In the genomic region with DNA sequence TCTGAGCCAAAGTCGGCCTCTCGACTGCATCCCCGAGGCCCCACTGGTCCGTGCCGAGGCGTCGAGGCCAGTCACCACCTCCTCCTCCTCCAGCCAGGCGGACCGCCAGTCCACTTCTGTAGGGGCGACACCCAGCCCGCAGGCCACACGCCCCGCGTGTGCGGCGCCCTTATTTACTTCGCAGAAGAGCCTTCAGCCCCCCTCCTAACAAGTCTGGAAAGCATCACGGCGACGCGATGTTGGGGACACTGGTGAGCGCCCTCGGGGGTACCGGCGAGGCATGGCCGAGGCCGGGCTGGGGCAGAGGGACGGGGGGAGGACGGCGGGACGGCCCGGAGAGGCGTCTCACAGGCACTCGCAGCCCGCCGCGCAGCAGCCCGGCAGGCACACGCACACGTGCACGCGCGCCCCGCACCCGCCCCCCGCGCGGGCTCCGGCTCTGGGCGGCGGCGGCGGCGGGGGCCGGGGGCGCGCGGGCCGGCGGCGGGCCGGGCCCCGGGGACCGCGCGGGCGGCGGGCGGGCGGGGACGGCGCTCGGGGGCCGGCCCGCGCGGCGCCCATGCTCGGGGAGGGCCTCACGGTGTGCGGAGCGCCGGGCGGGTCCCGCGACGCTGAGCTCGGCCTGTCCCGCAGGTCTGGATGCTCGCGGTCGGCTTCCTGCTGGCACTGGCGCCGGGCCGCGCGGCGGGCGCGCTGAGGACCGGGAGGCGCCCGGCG, we compare ENCODE assay signal across 9 mouse cellular contexts. TPM values are rescaled to one million over a fixed set of nuclear protein-coding genes. Genes with fewer than 3 reads are reported as not detected.
DNase-seq lines count a peak whose midpoint lies in the region; ATAC-seq and TF ChIP-seq lines count a peak whose summit lies in the region.
"Had no signal": no experiment of that assay in that cellular context is flagged by ENCODE, and none has a peak within 500 bp of the region (broad histone marks: within the 10 kb centered on the region; RNA-seq: fewer than 3 reads in every experiment).

Gene Il17d (plus strand): TSS at position 107 of the 717 bp plus-strand sequence.

- under 1% methylated on average over 48 of the region's 104 CpGs for WGBS in heart, embryonic 14.5 days

- no peak for DNase-seq in frontal cortex, postnatal 25 days (ENCODE audit: low spot score in 2 of 2)
- peak; percentile 49 for DNase-seq in MN1 (ENCODE audit: low spot score)
- peak; percentile 60 for DNase-seq in embryo, embryonic 11 days
- DNase-seq in layer of hippocampus, postnatal 25 days (ENCODE audit: extremely low spot score in 1 of 2, low spot score in 1 of 2): peak in 1 of 2 experiments; percentile 40

- peak within 1 kb of the TSS; percentile 76 for H3K9ac ChIP-seq in heart, embryonic 14.5 days (ENCODE audit: low read length)

- peak; percentile 9 for ATAC-seq in frontal cortex, adult (ENCODE audit: low TSS enrichment)
- peak; percentile 15; the same call in 1 of the 2 replicates for ATAC-seq in heart, embryonic 14.5 days (ENCODE audit: insufficient number of reproducible peaks, insufficient read depth, low FRiP score, low read depth)
- 0 out of 2 replicates have a peak, but pooled peaks have one; percentile 5 for ATAC-seq in megakaryocyte, adult 5-6 weeks (ENCODE audit: poor library complexity, severe bottlenecking)

- no peaks in the 10 kb centered on the region; the same call in 1 of the 2 replicates for H3K9me3 ChIP-seq in heart, embryonic 14.5 days (ENCODE audit: control insufficient read depth, low read length)

- H3K4me1 ChIP-seq in heart, embryonic 14.5 days (ENCODE audit: control insufficient read depth in 2 of 2, insufficient read depth in 2 of 2, low read length in 2 of 2): peaks cover 10% of the 10 kb centered on the region in 2 experiments
- peaks cover 6% of the 10 kb centered on the region for H3K4me1 ChIP-seq in testis, adult 2 months (ENCODE audit: control insufficient read depth, insufficient read depth, low read length)

- no peak within 1 kb of the TSS for H3K27ac ChIP-seq in heart, embryonic 14.5 days (replicated peaks in 1 of 2; ENCODE audit: control insufficient read depth in 1 of 2, insufficient read depth in 1 of 2, low read depth in 2 of 2, low read length in 2 of 2)
- peak within 1 kb of the TSS; percentile 68; the same call in 1 of the 2 replicates for H3K27ac ChIP-seq in testis, adult 2 months (ENCODE audit: control insufficient read depth, insufficient read depth, low read depth, low read length)

- no peak for TF ChIP-seq POLR2A in testis, adult 2 months (IDR thresholded peaks at IDR 0.05; ENCODE audit: control insufficient read depth, low read depth, low read length)

- H3K4me3 ChIP-seq in heart, embryonic 14.5 days (ENCODE audit: control insufficient read depth in 1 of 2, insufficient read depth in 1 of 2, low read depth in 1 of 2, low read length in 2 of 2): peak within 1 kb of the TSS; percentile 78 to 88
- peak within 1 kb of the TSS; percentile 85 for H3K4me3 ChIP-seq in testis, adult 2 months (ENCODE audit: control insufficient read depth, low read depth, low read length)

- peaks cover 25% of the 10 kb centered on the region for H3K27me3 ChIP-seq in heart, embryonic 14.5 days (ENCODE audit: control insufficient read depth, insufficient read depth, low read length)
- H3K27me3 ChIP-seq in testis, adult 2 months (ENCODE audit: control insufficient read depth, insufficient read depth, low read length): no peaks in the 10 kb centered on the region

- no peak for TF ChIP-seq CTCF in testis, adult 2 months (IDR thresholded peaks at IDR 0.05; ENCODE audit: control insufficient read depth, insufficient read depth, insufficient replicate concordance, low read depth, low read length)

- peak within 1 kb of the TSS; percentile 80 for H3K4me2 ChIP-seq in heart, embryonic 14.5 days (ENCODE audit: low read length)

- no peaks in the 10 kb centered on the region for H3K36me3 ChIP-seq in heart, embryonic 14.5 days (ENCODE audit: control insufficient read depth, insufficient read depth, low read length)
- H3K36me3 ChIP-seq in testis, adult 2 months (ENCODE audit: control insufficient read depth, insufficient read depth, low read length): no peaks in the 10 kb centered on the region

RNA-seq across cellular contexts. Expression of gene Il17d, which starts in this region (rescaled TPM):
- polyA plus RNA-seq in heart, embryonic 14.5 days (2014; fragmentation: Nextera tagmentation; extraction: Ambion mirVana): 0.78 and 1.0 TPM in 2 replicates
- total RNA-seq in layer of hippocampus, postnatal 25 days (2021): 10 to 100 TPM; 12.1 to 12.8 TPM
- not detected in 2 replicates for total RNA-seq in megakaryocyte, adult 5-6 weeks (2015)
- total RNA-seq in megakaryocyte, adult 5-6 weeks (2017): not detected in 2 replicates
- 16.4 and 17.1 TPM in 2 replicates for polyA plus RNA-seq in testis, adult 2 months (2012; rRNA removed)
- total RNA-seq: neutrophil, adult 5-6 weeks had no signal

Comparison
In these comparisons a context has a peak if more than half of its experiments do, and no peak if none do; other contexts are left out.
1. RNA of gene Il17d (total RNA-seq): 12.1 to 12.8 TPM in layer of hippocampus, postnatal 25 days; not detected in megakaryocyte, adult 5-6 weeks; every median in the first group is over 10 times any median in the second.
2. Peak in ATAC-seq in megakaryocyte, adult 5-6 weeks; RNA of the gene not detected or under 1 TPM.
3. DNase-seq: peak in MN1 (single experiment) and embryo, embryonic 11 days (single experiment); none in frontal cortex, postnatal 25 days (0 of 2).
4. Peak in every context shown above with its lines, with median percentiles within 50 percentile points of each other: ATAC-seq.